Mouse (Mus musculus) heart, adult 2 months (tissue): ENCODE measurements around the gene Myo1h.

Experiments used
- CTCF ChIP-seq: fragments of 200-600 bp; IDR thresholded peaks from 2 replicates; pipeline ENCODE4 v1.8.1; 2022; ENCODE audit warnings: antibody characterized with exemption, mild to moderate bottlenecking, moderate library complexity
- EP300 ChIP-seq: fragments of 200-500 bp; IDR thresholded peaks from 2 replicates; pipeline ENCODE4 v1.6.1; 2011; ENCODE audit warnings: low read depth, low read length, control low read depth; ENCODE audit not compliant: insufficient read depth
- POLR2A ChIP-seq: fragments of 200-500 bp; IDR thresholded peaks from 2 replicates; pipeline ENCODE4 v1.6.1; 2011; ENCODE audit warnings: mild to moderate bottlenecking, low read depth, low read length, control low read depth; ENCODE audit not compliant: insufficient read depth

GRCm38 (mm10) chr5:114351490-114351889 is 62.5 kb downstream of the Myo1h start:
- TF ChIP-seq CTCF (peak; percentile 42), POLR2A (no peak), EP300 (no peak)
